Mouse (Mus musculus): Measurements from ENCODE around the gene Gria1. TPM values are rescaled to one million over a fixed set of nuclear protein-coding genes. Genes with fewer than 3 reads are reported as not detected.

The Gria1 gene
- polyA plus RNA-seq, 1 experiment from 2014 or later, result 21.3 TPM

DNA sequence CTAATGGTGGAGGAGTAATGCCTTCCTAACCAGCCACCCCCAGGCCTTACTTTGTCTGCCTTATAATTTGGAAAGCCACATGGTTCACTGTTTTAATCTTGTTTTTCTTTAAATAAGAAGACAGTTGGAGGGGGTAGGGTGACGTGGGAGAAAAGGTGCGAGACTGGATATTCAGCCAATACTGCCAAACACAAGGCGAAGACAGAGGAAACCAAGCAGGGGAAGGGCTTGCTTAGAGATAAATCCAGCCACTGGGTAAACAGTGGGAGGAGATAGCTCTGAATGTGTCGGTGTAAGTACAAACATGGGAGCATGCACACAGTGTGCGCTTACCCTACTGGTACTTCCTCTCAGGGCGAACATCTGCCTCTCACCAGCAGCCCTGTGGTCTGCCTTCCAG lies 233.4 kb downstream of the Gria1 start:
- Histone ChIP-seq H3K4me1 (replicated peaks) (peaks cover 22% of the 10 kb centered on the region), H3K4me2 (replicated peaks) (no peak overlapping the region), H3K9ac (replicated peaks) (no peak overlapping the region), H3K36me3 (no peaks in the 10 kb centered on the region), H3K27me3 (no peaks in the 10 kb centered on the region), H3K9me3 (no peaks in the 10 kb centered on the region), H3K27ac (no peak overlapping the region), H3K4me3 (replicated peaks) (no peak overlapping the region)
- 86% methylated on average over 6 of the region's 6 CpGs for WGBS
- ATAC-seq, result no peak

DNA sequence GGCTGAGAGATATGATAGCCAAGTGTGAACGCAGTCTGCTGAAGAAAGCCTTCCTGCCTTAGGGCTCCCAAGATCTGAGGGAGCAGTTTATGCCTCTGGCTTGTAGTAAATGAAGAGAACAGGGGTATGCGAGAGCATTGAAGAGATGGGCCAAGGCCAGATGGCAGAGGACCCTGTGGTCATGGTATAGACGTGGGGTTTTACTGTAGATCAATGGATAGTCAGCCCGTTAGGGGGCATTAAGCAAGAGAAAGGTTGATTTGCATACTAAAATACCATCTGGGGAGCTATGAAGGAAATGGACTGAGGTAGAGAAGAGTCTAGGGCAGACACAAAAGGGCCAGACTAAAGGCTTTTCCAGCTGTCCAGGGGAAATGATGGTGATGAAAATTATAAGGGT lies 237.7 kb downstream of the Gria1 start:
- Histone ChIP-seq H3K36me3 (no peaks in the 10 kb centered on the region), H3K4me3 (replicated peaks) (no peak overlapping the region), H3K27me3 (no peaks in the 10 kb centered on the region), H3K9me3 (no peaks in the 10 kb centered on the region), H3K9ac (replicated peaks) (no peak overlapping the region), H3K4me2 (replicated peaks) (no peak overlapping the region), H3K27ac (no peak overlapping the region), H3K4me1 (replicated peaks) (peaks cover 3% of the 10 kb centered on the region; the same call in 1 of the 2 replicates)
- 58% methylated on average over 4 of the region's 4 CpGs for WGBS
- no peak for ATAC-seq

DNA sequence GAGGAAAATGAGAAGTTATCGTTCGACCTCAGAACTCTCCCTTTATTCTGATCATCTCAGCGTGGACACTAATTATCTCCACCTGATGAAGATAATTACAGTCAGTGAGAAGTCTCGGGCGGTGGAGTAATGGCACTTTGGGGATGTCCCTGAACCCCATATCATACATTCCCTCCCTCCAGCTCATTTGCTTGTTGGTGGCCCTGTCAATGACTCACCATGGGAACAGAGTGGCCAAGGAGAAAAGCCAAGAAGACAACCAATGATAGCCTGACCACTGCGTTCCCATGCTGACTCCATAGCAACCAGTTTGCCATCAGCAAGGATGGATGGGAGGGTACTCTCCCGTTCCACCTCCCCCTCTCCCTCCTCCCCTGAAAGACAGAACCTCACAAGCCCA lies 238.9 kb downstream of the Gria1 start:
- Histone ChIP-seq H3K36me3 (no peaks in the 10 kb centered on the region), H3K27me3 (no peaks in the 10 kb centered on the region), H3K4me1 (replicated peaks) (peaks cover 3% of the 10 kb centered on the region; the same call in 1 of the 2 replicates), H3K27ac (no peak overlapping the region), H3K9me3 (no peaks in the 10 kb centered on the region), H3K4me3 (replicated peaks) (no peak overlapping the region), H3K9ac (replicated peaks) (no peak overlapping the region), H3K4me2 (replicated peaks) (no peak overlapping the region)
- no peak for ATAC-seq
- 71% methylated on average over 7 of the region's 7 CpGs for WGBS

DNA sequence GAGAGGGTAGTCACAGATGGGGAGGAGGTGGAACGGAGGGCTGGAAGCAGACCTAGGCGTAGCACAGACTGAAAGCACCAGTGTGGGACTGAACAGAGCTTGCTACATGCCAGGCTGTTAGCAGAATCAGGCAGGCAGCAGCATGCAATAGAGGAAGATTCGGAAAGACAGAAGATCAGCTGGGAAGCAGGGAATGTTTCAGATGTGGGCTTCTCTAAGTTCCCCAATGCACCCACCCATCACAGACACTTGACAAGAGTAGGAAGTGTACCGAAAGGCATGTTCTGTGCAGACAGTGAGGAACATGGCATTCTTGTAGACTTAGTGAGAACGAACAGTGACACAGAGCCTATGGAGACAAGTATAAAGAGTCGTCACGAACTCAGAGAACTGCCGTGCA lies 260.5 kb downstream of the Gria1 start:
- Histone ChIP-seq H3K27me3 (no peaks in the 10 kb centered on the region), H3K4me1 (replicated peaks) (no peaks in the 10 kb centered on the region), H3K9me3 (no peaks in the 10 kb centered on the region), H3K36me3 (no peaks in the 10 kb centered on the region), H3K27ac (no peak overlapping the region), H3K9ac (replicated peaks) (no peak overlapping the region), H3K4me2 (replicated peaks) (no peak overlapping the region), H3K4me3 (replicated peaks) (no peak overlapping the region)
- ATAC-seq, result no peak
- 93% methylated on average over 8 of the region's 8 CpGs for WGBS

DNA sequence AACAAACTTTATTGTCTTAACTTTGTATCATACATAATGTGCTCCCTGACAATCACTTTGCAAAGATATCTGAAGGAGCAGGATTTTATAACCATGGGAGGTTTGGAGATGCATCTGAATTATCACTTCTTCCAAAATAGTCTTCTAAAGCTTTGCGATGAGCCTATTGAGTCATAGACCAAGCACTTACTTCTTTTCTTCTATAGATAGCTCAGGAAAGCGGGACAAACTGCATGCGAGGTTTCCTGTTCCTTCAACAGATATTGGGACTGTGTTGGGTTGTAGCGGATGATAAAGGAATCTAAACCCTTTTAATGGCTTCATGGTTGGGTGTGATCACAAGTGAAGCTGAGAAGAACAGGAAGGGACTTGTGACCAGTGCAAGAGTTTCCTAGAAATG lies 263.5 kb downstream of the Gria1 start:
- H3K36me3 ChIP-seq, result no peaks in the 10 kb centered on the region
- no peak for ATAC-seq
- H3K9ac ChIP-seq (replicated peaks), result no peak overlapping the region
- H3K4me1 ChIP-seq (replicated peaks), result no peaks in the 10 kb centered on the region
- WGBS, result 97% methylated on average over 4 of the region's 4 CpGs
- H3K27ac ChIP-seq, result no peak overlapping the region
- H3K27me3 ChIP-seq, result no peaks in the 10 kb centered on the region
- no peak overlapping the region for H3K4me2 ChIP-seq (replicated peaks)
- H3K9me3 ChIP-seq, result no peaks in the 10 kb centered on the region
- H3K4me3 ChIP-seq (replicated peaks), result no peak overlapping the region

DNA sequence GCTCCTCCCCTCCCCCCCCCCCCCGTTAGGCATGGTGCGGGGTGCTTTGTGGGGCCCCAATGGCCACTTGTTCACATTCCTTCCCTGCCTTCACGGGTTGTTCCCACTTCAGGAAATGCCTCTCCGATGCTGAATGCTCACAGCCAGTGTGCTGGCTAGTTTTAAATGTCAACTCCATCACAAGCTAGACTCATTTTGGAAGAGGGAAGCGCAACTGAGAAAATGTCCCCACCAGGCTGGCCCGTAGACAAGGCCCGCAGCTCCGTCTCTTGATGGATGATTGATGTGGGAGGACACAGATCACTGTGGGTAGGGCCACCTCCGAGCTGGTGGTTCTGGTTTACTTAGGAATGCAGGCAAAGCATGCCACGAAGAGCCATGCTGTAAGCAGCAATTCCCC lies 266.9 kb downstream of the Gria1 start:
- Histone ChIP-seq H3K4me2 (replicated peaks) (no peak overlapping the region), H3K9ac (replicated peaks) (no peak overlapping the region), H3K4me1 (replicated peaks) (no peaks in the 10 kb centered on the region), H3K36me3 (no peaks in the 10 kb centered on the region), H3K9me3 (no peaks in the 10 kb centered on the region), H3K27me3 (no peaks in the 10 kb centered on the region), H3K27ac (no peak overlapping the region), H3K4me3 (replicated peaks) (no peak overlapping the region)
- 75% methylated on average over 10 of the region's 10 CpGs for WGBS
- no peak for ATAC-seq

DNA sequence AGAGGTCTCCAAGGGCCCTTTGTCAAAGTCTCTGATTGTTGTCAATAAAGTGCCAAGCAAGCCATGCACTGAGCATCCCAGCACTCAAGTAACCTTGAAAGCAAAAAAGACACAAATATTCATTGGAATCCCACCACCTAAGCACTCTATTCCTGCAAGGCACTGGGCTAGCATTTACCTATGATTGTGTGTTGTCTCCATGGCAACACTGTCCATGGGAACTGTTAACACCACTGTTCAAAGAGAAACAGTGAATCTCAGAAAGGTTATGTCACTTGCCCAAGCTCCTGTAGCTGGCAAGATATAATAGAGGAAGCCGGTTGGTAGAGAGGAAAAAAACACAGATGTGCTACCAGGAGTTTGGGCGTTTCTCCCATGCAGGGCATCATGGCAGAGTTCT lies 274.9 kb downstream of the Gria1 start:
- H3K27me3 ChIP-seq, result no peaks in the 10 kb centered on the region
- H3K27ac ChIP-seq, result 0 out of 2 replicates have a peak overlapping the region, but pooled peaks have one; percentile 3
- no peaks in the 10 kb centered on the region for H3K9me3 ChIP-seq
- no peak overlapping the region for H3K4me2 ChIP-seq (replicated peaks)
- WGBS, result 87% methylated on average over 2 of the region's 2 CpGs
- H3K4me1 ChIP-seq (replicated peaks), result 0 out of 2 replicates have a peak, but pooled peaks cover 2% of the 10 kb centered on the region
- no peak overlapping the region for H3K9ac ChIP-seq (replicated peaks)
- H3K36me3 ChIP-seq, result 0 out of 2 replicates have a peak, but pooled peaks cover 3% of the 10 kb centered on the region
- no peak for ATAC-seq
- H3K4me3 ChIP-seq (replicated peaks), result no peak overlapping the region

DNA sequence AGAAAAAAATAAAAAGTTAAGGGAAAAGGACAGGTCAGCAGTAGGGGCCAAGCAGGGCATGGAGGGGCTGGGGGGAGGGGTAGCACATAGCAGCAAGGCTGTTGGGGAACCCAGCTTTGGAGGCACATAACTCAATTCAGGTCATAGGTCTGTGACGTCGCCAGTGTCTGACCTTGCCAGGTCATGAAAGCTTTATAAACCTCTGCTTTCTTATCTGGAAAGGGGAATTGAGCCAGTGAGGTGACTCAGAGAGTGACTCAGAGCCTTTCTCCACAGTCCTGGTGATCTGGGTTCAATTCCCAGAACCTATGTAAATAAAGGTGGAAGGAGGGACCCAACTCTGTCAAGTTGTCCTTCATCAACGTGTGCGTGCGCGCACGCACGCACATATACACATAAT lies 286.2 kb downstream of the Gria1 start:
- no peak for ATAC-seq

DNA sequence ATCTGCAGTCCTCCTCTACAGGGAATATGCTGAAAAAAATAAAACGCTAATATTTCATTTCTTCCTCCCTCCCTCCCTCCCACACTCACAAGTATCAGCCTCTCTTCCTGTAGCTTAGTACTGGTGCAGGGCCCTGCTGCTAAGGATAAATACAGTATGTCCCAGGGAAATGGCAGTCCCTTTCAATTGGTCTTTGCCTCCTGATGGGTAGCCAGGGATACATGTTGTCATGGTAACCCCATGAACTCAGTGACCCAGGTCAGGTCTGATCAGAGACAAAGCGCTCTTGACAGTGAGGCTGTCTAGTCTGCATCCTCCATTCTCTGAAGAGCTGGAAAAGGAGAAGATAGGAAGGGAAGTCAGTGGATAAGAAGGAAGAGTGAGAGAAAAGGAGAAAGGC lies 287.1 kb downstream of the Gria1 start:
- WGBS, result 12% methylated on average over 2 of the region's 2 CpGs
- Histone ChIP-seq H3K27me3 (no peaks in the 10 kb centered on the region), H3K9me3 (no peaks in the 10 kb centered on the region), H3K9ac (replicated peaks) (no peak overlapping the region), H3K36me3 (no peaks in the 10 kb centered on the region; the same call in 1 of the 2 replicates), H3K4me2 (replicated peaks) (no peak overlapping the region), H3K27ac (peak overlapping the region; percentile 74), H3K4me1 (replicated peaks) (peaks cover 23% of the 10 kb centered on the region), H3K4me3 (replicated peaks) (no peak overlapping the region)
- peak; percentile 94 for ATAC-seq

More for the DNA sequence above, 286.2 kb downstream of the Gria1 start:
- peak overlapping the region; percentile 74 for H3K27ac ChIP-seq
- H3K9me3 ChIP-seq, result no peaks in the 10 kb centered on the region
- H3K4me2 ChIP-seq (replicated peaks), result no peak overlapping the region
- H3K9ac ChIP-seq (replicated peaks), result no peak overlapping the region
- no peak overlapping the region for H3K4me3 ChIP-seq (replicated peaks)
- peaks cover 23% of the 10 kb centered on the region for H3K4me1 ChIP-seq (replicated peaks)
- H3K27me3 ChIP-seq, result no peaks in the 10 kb centered on the region
- H3K36me3 ChIP-seq, result no peaks in the 10 kb centered on the region; the same call in 1 of the 2 replicates
- 89% methylated on average over 8 of the region's 8 CpGs for WGBS

DNA sequence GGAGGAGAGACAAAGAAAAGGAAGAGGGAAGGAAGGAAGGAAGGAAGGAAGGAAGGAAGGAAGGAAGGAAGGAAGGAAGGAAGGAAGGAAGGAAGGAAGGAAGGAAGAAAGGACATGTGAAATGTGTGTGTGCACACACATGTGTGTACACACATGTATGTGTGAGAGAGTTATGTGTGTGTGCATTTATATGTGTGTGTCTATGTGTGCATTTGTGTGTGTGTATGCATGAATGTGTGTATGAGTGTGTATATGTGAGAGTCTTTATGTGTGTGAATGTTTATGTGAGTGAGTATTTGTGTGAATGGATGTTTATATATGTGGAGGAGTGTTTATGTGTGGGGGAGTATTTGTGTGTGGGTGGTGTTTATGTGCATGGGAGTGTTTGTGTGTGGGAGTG lies 287.5 kb downstream of the Gria1 start:
- no peak for ATAC-seq
- no peak overlapping the region for H3K9ac ChIP-seq (replicated peaks)
- no peak overlapping the region for H3K4me2 ChIP-seq (replicated peaks)
- peak overlapping the region; percentile 74 for H3K27ac ChIP-seq
- H3K4me1 ChIP-seq (replicated peaks), result peaks cover 23% of the 10 kb centered on the region
- no peaks in the 10 kb centered on the region; the same call in 1 of the 2 replicates for H3K36me3 ChIP-seq
- H3K4me3 ChIP-seq (replicated peaks), result no peak overlapping the region
- no peaks in the 10 kb centered on the region for H3K9me3 ChIP-seq
- H3K27me3 ChIP-seq, result no peaks in the 10 kb centered on the region

DNA sequence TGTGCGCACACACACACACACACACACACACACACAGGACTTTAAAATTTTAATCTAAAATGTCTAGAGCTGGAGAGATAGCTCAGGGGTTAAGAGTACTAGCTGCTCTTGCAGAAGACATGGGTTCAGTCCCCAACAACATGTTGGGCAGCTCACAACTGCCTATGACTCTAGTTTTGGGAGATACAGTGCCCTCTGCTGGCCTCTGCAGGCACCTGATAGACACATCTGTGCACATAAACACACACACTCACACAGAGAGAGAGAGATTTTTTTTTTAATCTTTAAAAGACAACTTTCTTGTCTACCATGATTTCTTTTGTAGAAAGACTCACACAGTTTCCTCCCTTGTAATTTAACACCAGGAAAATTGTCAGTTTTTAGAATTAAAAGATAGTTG lies 292.4 kb downstream of the Gria1 start:
- no peak for ATAC-seq
- WGBS, result 85% methylated on average over 1 of the region's 1 CpGs
- H3K27ac ChIP-seq, result no peak overlapping the region
- H3K4me2 ChIP-seq (replicated peaks), result no peak overlapping the region
- no peak overlapping the region for H3K4me3 ChIP-seq (replicated peaks)
- 0 out of 2 replicates have a peak, but pooled peaks cover 5% of the 10 kb centered on the region for H3K9me3 ChIP-seq
- H3K27me3 ChIP-seq, result no peaks in the 10 kb centered on the region
- peaks cover 9% of the 10 kb centered on the region for H3K4me1 ChIP-seq (replicated peaks)
- no peaks in the 10 kb centered on the region; the same call in 1 of the 2 replicates for H3K36me3 ChIP-seq
- H3K9ac ChIP-seq (replicated peaks), result no peak overlapping the region

DNA sequence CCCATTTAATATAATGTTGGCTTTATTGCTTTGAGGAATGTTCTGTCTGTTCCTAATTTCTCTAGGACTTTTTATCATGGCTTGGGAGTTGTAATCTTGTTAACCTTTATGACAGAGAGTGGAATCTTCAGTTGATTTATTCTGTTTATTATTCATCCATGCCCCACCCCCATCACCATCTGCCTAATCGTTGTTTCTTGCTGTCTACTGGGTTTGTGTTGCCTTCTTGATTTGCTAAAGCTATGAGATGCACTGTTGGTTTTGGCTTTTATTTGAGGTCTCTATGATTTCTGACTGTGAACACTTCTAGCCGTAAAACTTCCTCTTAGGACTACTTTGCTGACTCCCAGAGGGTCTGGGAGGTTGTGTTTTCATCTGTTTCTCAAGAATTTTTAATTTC lies 294.9 kb downstream of the Gria1 start:
- no peak overlapping the region for H3K4me2 ChIP-seq (replicated peaks)
- no peaks in the 10 kb centered on the region for H3K27me3 ChIP-seq
- 77% methylated on average over 2 of the region's 2 CpGs for WGBS
- no peaks in the 10 kb centered on the region for H3K4me1 ChIP-seq (replicated peaks)
- no peak overlapping the region for H3K27ac ChIP-seq
- H3K9ac ChIP-seq (replicated peaks), result no peak overlapping the region
- H3K9me3 ChIP-seq, result 0 out of 2 replicates have a peak, but pooled peaks cover 5% of the 10 kb centered on the region
- H3K36me3 ChIP-seq, result no peaks in the 10 kb centered on the region; the same call in 1 of the 2 replicates
- no peak for ATAC-seq
- no peak overlapping the region for H3K4me3 ChIP-seq (replicated peaks)

DNA sequence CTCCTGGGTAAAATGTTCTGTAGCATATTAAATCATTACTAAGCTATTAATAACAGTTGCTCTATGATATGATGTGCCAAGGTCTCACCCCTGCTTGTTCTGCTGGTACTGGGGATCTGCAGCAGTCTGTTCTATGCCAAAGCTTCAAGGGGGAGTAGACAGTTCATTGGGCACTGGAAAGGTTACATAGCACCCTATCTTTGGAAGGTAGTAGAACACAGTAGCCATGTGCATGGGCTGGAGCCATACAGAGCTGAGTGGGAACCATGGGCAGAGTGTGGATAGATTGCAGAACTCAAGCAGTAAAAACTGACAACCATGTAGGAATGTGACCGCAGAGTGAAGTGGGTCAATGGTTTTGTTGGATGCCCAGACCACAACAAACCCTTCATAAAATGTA lies 295.7 kb downstream of the Gria1 start:
- H3K27me3 ChIP-seq, result no peaks in the 10 kb centered on the region

More for the DNA sequence above, 295.7 kb downstream of the Gria1 start:
- H3K4me3 ChIP-seq (replicated peaks), result no peak overlapping the region
- H3K9me3 ChIP-seq, result 0 out of 2 replicates have a peak, but pooled peaks cover 5% of the 10 kb centered on the region
- ATAC-seq, result no peak
- H3K9ac ChIP-seq (replicated peaks), result no peak overlapping the region
- no peaks in the 10 kb centered on the region for H3K36me3 ChIP-seq
- H3K4me2 ChIP-seq (replicated peaks), result no peak overlapping the region
- no peaks in the 10 kb centered on the region for H3K4me1 ChIP-seq (replicated peaks)
- WGBS, result 100% methylated on average over 1 of the region's 1 CpGs
- H3K27ac ChIP-seq, result no peak overlapping the region

Data from midbrain, embryonic 13.5 days (tissue).